Mouse (Mus musculus): Measurements from ENCODE around the gene Gm21083. TPM values are rescaled to one million over a fixed set of nuclear protein-coding genes. Genes with fewer than 3 reads are reported as not detected.
"Not testable (repeated sequence)": the region's sequence is repeated elsewhere in the genome, so short reads cannot be mapped to it uniquely, and the experiment has no call there.

The Gm21083 gene
- polyA plus RNA-seq, 1 experiment from 2014 or later = not detected

DNA sequence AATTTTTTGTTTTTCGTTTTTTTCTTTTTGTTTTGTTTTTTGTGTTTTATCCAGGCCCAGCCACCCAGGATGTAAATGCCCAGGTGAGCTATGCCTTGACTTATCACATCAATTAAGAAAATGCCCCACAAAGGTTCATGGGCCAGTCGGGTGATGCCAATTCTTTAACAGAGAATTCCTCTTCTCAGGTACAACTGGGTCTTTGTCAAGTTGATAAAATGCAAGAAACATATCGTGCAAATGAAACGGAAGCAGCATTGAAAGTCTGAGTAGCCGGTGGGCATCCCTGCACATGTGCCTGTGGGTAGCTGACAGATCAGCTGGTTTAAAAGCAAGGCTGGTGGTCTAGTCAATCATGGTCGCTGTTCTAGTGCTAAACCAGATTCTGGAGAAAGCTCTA lies 29.5 kb downstream of the Gm21083 start:
- H3K36me3 ChIP-seq (ENCODE audit: control insufficient read depth, insufficient read depth, low read length); H3K4me2 ChIP-seq (ENCODE audit: low read depth, low read length); H3K27ac ChIP-seq (ENCODE audit: low read length); H3K9ac ChIP-seq (ENCODE audit: low read length); ATAC-seq (ENCODE audit: low read depth); H3K4me1 ChIP-seq (replicated peaks; ENCODE audit: control insufficient read depth, insufficient read depth, low read length); H3K27me3 ChIP-seq (ENCODE audit: control insufficient read depth, insufficient read depth, low read depth, low read length); H3K4me3 ChIP-seq (ENCODE audit: low read length); H3K9me3 ChIP-seq (ENCODE audit: control insufficient read depth, low read length): not testable (repeated sequence)
- WGBS = 63% methylated on average over 5 of the region's 6 CpGs

- H3K4me2 ChIP-seq (ENCODE audit: low read depth, low read length); H3K4me1 ChIP-seq (replicated peaks; ENCODE audit: control insufficient read depth, insufficient read depth, low read length); H3K27me3 ChIP-seq (ENCODE audit: control insufficient read depth, insufficient read depth, low read depth, low read length); H3K36me3 ChIP-seq (ENCODE audit: control insufficient read depth, insufficient read depth, low read length); H3K27ac ChIP-seq (ENCODE audit: low read length); ATAC-seq (ENCODE audit: low read depth); H3K9ac ChIP-seq (ENCODE audit: low read length); H3K4me3 ChIP-seq (ENCODE audit: low read length); H3K9me3 ChIP-seq (ENCODE audit: control insufficient read depth, low read length): not testable (repeated sequence)
- whole genome bisulfite sequencing = 1% methylated on average over 1 of the region's 1 CpGs
These were observed 33.6 kb downstream of the Gm21083 start for GRCm38 (mm10) chr5:15610695-15611094.

DNA sequence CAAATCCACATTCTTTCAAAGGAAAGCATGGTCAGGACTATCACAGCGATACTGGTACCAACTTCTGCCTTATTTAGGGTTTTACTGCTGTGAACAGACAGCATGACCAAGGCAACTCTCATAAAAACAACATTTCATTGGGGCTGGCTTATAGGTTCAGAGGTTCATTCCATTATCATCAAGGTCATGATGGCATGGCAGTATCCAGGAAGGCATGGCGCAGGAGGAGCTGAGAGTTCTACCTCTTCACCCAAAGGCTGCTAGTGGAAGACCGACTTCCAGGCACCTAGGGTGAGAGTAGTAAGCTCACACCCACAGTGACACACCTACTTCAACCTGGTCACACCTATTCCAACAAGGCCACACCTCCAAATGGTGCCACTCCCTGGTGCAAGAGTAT lies 39.1 kb downstream of the Gm21083 start:
- not testable (repeated sequence) for H3K9me3 ChIP-seq (ENCODE audit: control insufficient read depth, low read length); H3K4me1 ChIP-seq (replicated peaks; ENCODE audit: control insufficient read depth, insufficient read depth, low read length); H3K27ac ChIP-seq (ENCODE audit: low read length); H3K4me2 ChIP-seq (ENCODE audit: low read depth, low read length); H3K4me3 ChIP-seq (ENCODE audit: low read length); H3K36me3 ChIP-seq (ENCODE audit: control insufficient read depth, insufficient read depth, low read length); ATAC-seq (ENCODE audit: low read depth); H3K9ac ChIP-seq (ENCODE audit: low read length); H3K27me3 ChIP-seq (ENCODE audit: control insufficient read depth, insufficient read depth, low read depth, low read length)
- 71% methylated on average over 3 of the region's 3 CpGs for WGBS

GRCm38 (mm10) chr5:15618764-15619163 lies 41.6 kb downstream of the Gm21083 start, which contains the start of gene Speer4d:
Gene Speer4d (plus strand): TSS chr5:15619064.
- ATAC-seq (ENCODE audit: low read depth); H3K9me3 ChIP-seq (ENCODE audit: control insufficient read depth, low read length); H3K4me2 ChIP-seq (ENCODE audit: low read depth, low read length); H3K4me3 ChIP-seq (ENCODE audit: low read length); H3K27ac ChIP-seq (ENCODE audit: low read length); H3K4me1 ChIP-seq (replicated peaks; ENCODE audit: control insufficient read depth, insufficient read depth, low read length); H3K27me3 ChIP-seq (ENCODE audit: control insufficient read depth, insufficient read depth, low read depth, low read length); H3K9ac ChIP-seq (ENCODE audit: low read length); H3K36me3 ChIP-seq (ENCODE audit: control insufficient read depth, insufficient read depth, low read length): not testable (repeated sequence)
- 52% methylated on average over 1 of the region's 1 CpGs for WGBS

DNA sequence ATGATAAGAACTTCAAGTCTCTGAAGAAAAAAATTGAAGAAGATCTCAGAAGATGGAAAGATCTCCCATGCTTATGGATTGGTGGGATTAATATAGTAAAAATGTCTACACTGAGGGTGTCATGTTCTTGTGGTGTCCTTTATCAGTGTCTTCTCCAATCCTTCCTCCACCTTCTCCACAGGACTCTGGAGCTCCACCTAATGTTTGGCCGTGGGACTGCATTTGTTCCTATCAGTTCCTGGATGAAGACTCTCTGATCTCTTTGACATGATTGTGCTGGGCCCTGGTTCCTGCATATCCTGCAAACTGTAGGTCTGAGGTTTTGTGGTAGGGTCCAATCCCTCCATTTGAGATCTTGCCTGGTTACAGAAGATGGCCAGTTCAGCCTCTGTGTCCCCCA lies 51.0 kb downstream of the Gm21083 start:
- H3K9me3 ChIP-seq (ENCODE audit: control insufficient read depth, low read length); ATAC-seq (ENCODE audit: low read depth); H3K4me1 ChIP-seq (replicated peaks; ENCODE audit: control insufficient read depth, insufficient read depth, low read length); H3K9ac ChIP-seq (ENCODE audit: low read length); H3K4me2 ChIP-seq (ENCODE audit: low read depth, low read length); H3K36me3 ChIP-seq (ENCODE audit: control insufficient read depth, insufficient read depth, low read length); H3K27ac ChIP-seq (ENCODE audit: low read length); H3K27me3 ChIP-seq (ENCODE audit: control insufficient read depth, insufficient read depth, low read depth, low read length); H3K4me3 ChIP-seq (ENCODE audit: low read length): not testable (repeated sequence)
- 18% methylated on average over 1 of the region's 1 CpGs for WGBS

GRCm38 (mm10) chr5:15630068-15630467 lies 52.9 kb downstream of the Gm21083 start:
- H3K4me2 ChIP-seq (ENCODE audit: low read depth, low read length); ATAC-seq (ENCODE audit: low read depth); H3K36me3 ChIP-seq (ENCODE audit: control insufficient read depth, insufficient read depth, low read length); H3K9ac ChIP-seq (ENCODE audit: low read length); H3K27me3 ChIP-seq (ENCODE audit: control insufficient read depth, insufficient read depth, low read depth, low read length); H3K27ac ChIP-seq (ENCODE audit: low read length); H3K4me1 ChIP-seq (replicated peaks; ENCODE audit: control insufficient read depth, insufficient read depth, low read length); H3K4me3 ChIP-seq (ENCODE audit: low read length); H3K9me3 ChIP-seq (ENCODE audit: control insufficient read depth, low read length): not testable (repeated sequence)
- 32% methylated on average over 5 of the region's 5 CpGs for WGBS

Other genes starting within 250 kb of the Gm21083 start
- gene Gm21149, start 100.8 kb upstream of the Gm21083 start, polyA plus RNA-seq (2015; fragmentation: Nextera tagmentation; extraction: Ambion mirVana) = not detected in 2 replicates
- not detected in 2 replicates for gene Gm21190, start 48.1 kb upstream of the Gm21083 start, polyA plus RNA-seq (2015; fragmentation: Nextera tagmentation; extraction: Ambion mirVana)
- not detected in 2 replicates for gene Speer4d, start 41.7 kb downstream of the Gm21083 start, polyA plus RNA-seq (2015; fragmentation: Nextera tagmentation; extraction: Ambion mirVana)
- not detected in 2 replicates for gene 4930572O03Rik, start 79.7 kb downstream of the Gm21083 start, polyA plus RNA-seq (2015; fragmentation: Nextera tagmentation; extraction: Ambion mirVana)
- not detected in 2 replicates for gene Speer4c, start 136.9 kb downstream of the Gm21083 start, polyA plus RNA-seq (2015; fragmentation: Nextera tagmentation; extraction: Ambion mirVana)